Mouse (Mus musculus): ENCODE results near the gene Pheta1.

Pheta1 gene

GRCm38 (mm10) chr5:121848743-121849142, at the start of gene Pheta1:
Gene Pheta1 (plus strand): TSS chr5:121848984.
- peak; percentile 95 for DNase-seq (ENCODE audit: low read depth, low spot score)

GRCm38 (mm10) chr5:121807186-121807585, 41.6 kb upstream of the Pheta1 start:
- no peak for DNase-seq (ENCODE audit: low read depth, low spot score)

- no peak for DNase-seq (ENCODE audit: low read depth, low spot score)
Measured at GRCm38 (mm10) chr5:121808202-121808601, 40.6 kb upstream of the Pheta1 start.

- DNase-seq (ENCODE audit: low read depth, low spot score) = no peak
Measured at GRCm38 (mm10) chr5:121809667-121810224, 39.0 kb upstream of the Pheta1 start.

GRCm38 (mm10) chr5:121810331-121811151, 38.2 kb upstream of the Pheta1 start:
- no peak for DNase-seq (ENCODE audit: low read depth, low spot score)

GRCm38 (mm10) chr5:121811485-121811931, 37.3 kb upstream of the Pheta1 start:
- DNase-seq (ENCODE audit: low read depth, low spot score) = no peak

GRCm38 (mm10) chr5:121812526-121813243, 36.1 kb upstream of the Pheta1 start:
- no peak for DNase-seq (ENCODE audit: low read depth, low spot score)

GRCm38 (mm10) chr5:121813744-121814143, 35.0 kb upstream of the Pheta1 start:
- DNase-seq (ENCODE audit: low read depth, low spot score) = no peak

- peak; percentile 78 for DNase-seq (ENCODE audit: low read depth, low spot score)
Measured at GRCm38 (mm10) chr5:121815067-121815466, 33.7 kb upstream of the Pheta1 start.

GRCm38 (mm10) chr5:121815867-121816380, 32.9 kb upstream of the Pheta1 start:
- DNase-seq (ENCODE audit: low read depth, low spot score) = no peak

- DNase-seq (ENCODE audit: low read depth, low spot score) = no peak
Measured at GRCm38 (mm10) chr5:121816611-121817010, 32.2 kb upstream of the Pheta1 start.

GRCm38 (mm10) chr5:121817551-121817950, 31.2 kb upstream of the Pheta1 start:
- DNase-seq (ENCODE audit: low read depth, low spot score) = no peak

GRCm38 (mm10) chr5:121818401-121818800, 30.4 kb upstream of the Pheta1 start:
- DNase-seq (ENCODE audit: low read depth, low spot score) = no peak

- DNase-seq (ENCODE audit: low read depth, low spot score) = no peak
Measured at GRCm38 (mm10) chr5:121818862-121819261, 29.9 kb upstream of the Pheta1 start.

GRCm38 (mm10) chr5:121819559-121819958, 29.2 kb upstream of the Pheta1 start:
- no peak for DNase-seq (ENCODE audit: low read depth, low spot score)

- no peak for DNase-seq (ENCODE audit: low read depth, low spot score)
Measured at GRCm38 (mm10) chr5:121820161-121820560, 28.6 kb upstream of the Pheta1 start.

- DNase-seq (ENCODE audit: low read depth, low spot score) = no peak
Measured at GRCm38 (mm10) chr5:121820657-121821056, 28.1 kb upstream of the Pheta1 start.

- no peak for DNase-seq (ENCODE audit: low read depth, low spot score)
Measured at GRCm38 (mm10) chr5:121821116-121821515, 27.7 kb upstream of the Pheta1 start.

GRCm38 (mm10) chr5:121821552-121821951, 27.2 kb upstream of the Pheta1 start:
- DNase-seq (ENCODE audit: low read depth, low spot score) = no peak

- no peak for DNase-seq (ENCODE audit: low read depth, low spot score)
Measured at GRCm38 (mm10) chr5:121822786-121823505, 25.8 kb upstream of the Pheta1 start.

GRCm38 (mm10) chr5:121823668-121824067, 25.1 kb upstream of the Pheta1 start:
- DNase-seq (ENCODE audit: low read depth, low spot score) = no peak

- no peak for DNase-seq (ENCODE audit: low read depth, low spot score)
Measured at GRCm38 (mm10) chr5:121824121-121824520, 24.7 kb upstream of the Pheta1 start.
